Mouse (Mus musculus) thymus, adult 2 months (tissue): ENCODE data around the gene Scyl2.

Source experiments
- CTCF ChIP-seq: fragments of 200-500 bp; IDR thresholded peaks from 2 replicates; pipeline ENCODE4 v1.5.1; 2012; ENCODE audit warnings: mild to moderate bottlenecking, control low read depth, low read length, moderate library complexity, borderline replicate concordance; ENCODE audit not compliant: control insufficient read depth, poor library complexity, insufficient read depth; ENCODE audit errors: extremely low read depth
- POLR2A ChIP-seq: fragments of 200-500 bp; IDR thresholded peaks from 2 replicates; pipeline ENCODE4 v1.6.1; 2012; ENCODE audit warnings: mild to moderate bottlenecking, low read length, control low read depth, moderate library complexity; ENCODE audit not compliant: control insufficient read depth, poor library complexity, insufficient read depth; ENCODE audit errors: extremely low read depth

DNA sequence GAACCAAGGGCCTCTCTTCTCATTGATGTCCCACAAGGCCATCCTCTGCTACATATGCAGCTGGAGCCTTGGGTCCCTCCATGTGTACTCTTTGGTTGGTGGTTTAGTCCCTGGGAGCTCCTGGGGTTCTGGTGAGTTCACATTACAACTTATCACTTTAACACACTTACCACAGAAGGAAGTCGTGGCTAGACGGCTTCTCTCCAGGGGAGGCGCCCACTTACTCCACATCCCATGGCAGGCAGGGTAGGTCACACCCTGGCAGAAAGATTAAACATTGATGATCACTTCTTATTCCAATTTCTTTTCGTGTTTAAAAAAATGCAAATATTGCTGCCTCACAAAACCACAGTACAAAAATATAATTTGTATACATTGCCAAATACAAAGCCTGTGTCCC is 88.8 kb downstream of the Scyl2 start:
- TF ChIP-seq CTCF (no peak), POLR2A (no peak)
